Mouse (Mus musculus) kidney, postnatal 0 days (tissue): ENCODE data around the gene Snx4. TPM values are rescaled to one million over a fixed set of nuclear protein-coding genes. Genes with fewer than 3 reads are reported as not detected.
A peak's percentile ranks its signal among the peaks of the same experiment; 100 is the strongest.

Experiments used
- ATAC-seq: fragments of 200-750 bp; cut with Nextera tagmentation; replicated peaks from 2 replicates; pipeline ENCODE4 v1.8.0; 2017; ENCODE audit warnings: low read depth, moderate number of reproducible peaks, moderate TSS enrichment, moderate library complexity; ENCODE audit not compliant: low FRiP score
- DNase-seq: peaks from one replicate; pipeline ENCODE4 v3.0.0-alpha.2; 2016; ENCODE audit warnings: low spot score
- H3K27ac ChIP-seq: fragments of 300-500 bp; sonication (generic); 2 replicates; pipeline ENCODE4 v1.5.1; 2014; ENCODE audit warnings: mild to moderate bottlenecking
- H3K27me3 ChIP-seq: fragments of 300-500 bp; sonication (generic); 2 replicates; pipeline ENCODE4 v1.6.1; 2014; ENCODE audit warnings: low read length, mixed read lengths; ENCODE audit not compliant: insufficient read depth
- H3K36me3 ChIP-seq: fragments of 300-500 bp; sonication (generic); 2 replicates; pipeline ENCODE4 v1.6.1; 2014; ENCODE audit warnings: low read length, mixed read lengths; ENCODE audit not compliant: insufficient read depth
- H3K4me1 ChIP-seq: fragments of 300-500 bp; sonication (generic); replicated peaks from 2 replicates; pipeline ENCODE4 v1.6.1; 2014; ENCODE audit warnings: antibody characterized with exemption, low read length, mixed read lengths; ENCODE audit not compliant: insufficient read depth
- H3K4me2 ChIP-seq: fragments of 300-500 bp; sonication (generic); 2 replicates; pipeline ENCODE4 v1.6.1; 2014; ENCODE audit warnings: mild to moderate bottlenecking, low read length, moderate library complexity, mixed read lengths
- H3K4me3 ChIP-seq: fragments of 300-500 bp; sonication (generic); replicated peaks from 2 replicates; pipeline ENCODE4 v1.5.1; 2014; ENCODE audit warnings: low read depth, low read length
- H3K9ac ChIP-seq: fragments of 300-500 bp; sonication (generic); 2 replicates; pipeline ENCODE4 v1.6.1; 2014; ENCODE audit warnings: low read depth, low read length
- H3K9me3 ChIP-seq: fragments of 300-500 bp; sonication (generic); replicated peaks from 2 replicates; pipeline ENCODE4 v1.6.1; 2016; ENCODE audit warnings: low read length, inconsistent platforms, mixed read lengths
- CTCF ChIP-seq: IDR thresholded peaks from 2 replicates; pipeline ENCODE4 v1.5.1; 2016; ENCODE audit warnings: antibody characterized with exemption, low read depth, mild to moderate bottlenecking, moderate library complexity
- WGBS: fragments of 180-500 bp; shearing (Covaris S2); extraction: QIAGEN DNeasy Blood & Tissue Kit; methylation state at CpG from one replicate; pipeline ENCODE4 v1.1.7; 2014; 5-methylcytosine and 5-hydroxymethylcytosine counted together
- polyA plus RNA-seq: library from polyadenylated mRNA; unstranded; fragments of >200 nt; fragmentation: Nextera tagmentation; extraction: Ambion mirVana; gene quantifications from 2 replicates; pipeline ENCODE4 v1.2.1, GENCODE M21; 2015

The Snx4 gene
- polyA plus RNA-seq, 1 experiment from 2014 or later: 90.6 TPM

DNA sequence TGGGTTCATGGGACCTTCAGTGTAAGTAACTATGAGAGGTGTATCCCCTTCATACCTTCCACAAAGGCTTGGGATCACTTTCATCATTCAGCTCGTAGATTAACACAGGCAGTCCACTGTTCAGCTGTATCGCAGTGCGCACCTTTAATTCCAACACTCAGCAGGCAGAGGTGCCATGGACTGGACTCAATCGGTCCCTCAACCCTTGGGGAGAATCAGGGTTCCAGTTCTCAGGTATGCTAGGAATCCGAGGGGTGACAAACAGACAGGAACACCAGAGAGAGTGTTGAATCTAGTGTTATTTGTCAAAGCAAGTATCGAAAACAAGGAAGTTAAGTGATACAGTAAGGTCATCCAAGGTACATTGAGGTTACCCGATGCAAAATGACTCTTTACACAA, 41.0 kb downstream of the Snx4 start:
- 98% methylated on average over 7 of the region's 7 CpGs for WGBS
- H3K4me2 ChIP-seq: no peak overlapping the region
- DNase-seq (no peak), ATAC-seq (no peak)
- peaks cover 68% of the 10 kb centered on the region for H3K36me3 ChIP-seq
- H3K4me1 ChIP-seq: no peaks in the 10 kb centered on the region
- H3K9ac ChIP-seq: no peak overlapping the region
- H3K9me3 ChIP-seq: 0 out of 2 replicates have a peak, but pooled peaks cover 4% of the 10 kb centered on the region
- no peak overlapping the region for H3K27ac ChIP-seq
- no peak for TF ChIP-seq CTCF
- H3K4me3 ChIP-seq: no peak overlapping the region
- no peaks in the 10 kb centered on the region for H3K27me3 ChIP-seq

DNA sequence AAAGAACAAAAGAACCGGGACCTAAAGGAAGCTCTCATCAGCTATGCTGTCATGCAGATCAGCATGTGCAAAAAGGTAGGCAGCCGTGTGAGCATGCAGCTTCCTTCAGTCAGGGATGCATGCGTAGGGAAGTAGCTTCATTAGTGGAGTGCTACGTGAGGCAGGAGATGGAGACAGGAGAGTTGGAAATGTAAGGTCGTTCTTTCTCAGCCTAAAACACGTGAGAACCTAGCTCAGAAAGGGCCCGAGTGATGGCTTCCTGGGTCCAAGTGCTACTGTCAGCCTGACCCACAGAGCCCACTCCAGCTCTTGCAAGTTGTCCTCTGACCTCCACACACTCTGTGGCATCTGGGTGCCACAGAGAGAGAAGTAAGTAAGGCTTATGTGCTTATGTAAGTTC, 43.4 kb downstream of the Snx4 start:
- WGBS: 93% methylated on average over 7 of the region's 7 CpGs
- no peaks in the 10 kb centered on the region for H3K27me3 ChIP-seq
- no peak overlapping the region for H3K4me2 ChIP-seq

DNA sequence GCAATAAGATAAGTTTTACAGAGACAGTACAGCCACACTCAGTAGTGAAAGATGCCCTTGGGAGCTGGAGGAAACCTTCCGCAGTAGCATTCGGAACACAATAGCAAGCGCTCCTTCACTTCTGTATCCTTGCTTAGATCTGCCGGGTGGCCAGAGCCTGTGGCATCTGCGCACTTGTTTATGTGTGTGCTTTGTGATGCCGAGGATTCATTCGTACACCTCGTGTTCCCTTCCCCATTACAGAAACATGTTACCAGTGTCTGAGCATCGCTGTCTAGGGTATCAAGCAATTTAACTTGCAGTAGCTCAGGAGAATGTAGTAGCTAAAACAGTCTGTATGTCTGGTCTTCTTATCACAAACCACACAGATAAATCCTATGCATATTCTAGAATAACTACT, 44.1 kb downstream of the Snx4 start:
- 97% methylated on average over 9 of the region's 9 CpGs for WGBS
- H3K27me3 ChIP-seq: no peaks in the 10 kb centered on the region
- H3K9ac ChIP-seq: no peak overlapping the region
- H3K4me3 ChIP-seq: no peak overlapping the region
- no peak overlapping the region for H3K27ac ChIP-seq
- H3K36me3 ChIP-seq: peaks cover 68% of the 10 kb centered on the region
- no peak overlapping the region for H3K4me2 ChIP-seq
- 0 out of 2 replicates have a peak, but pooled peaks cover 4% of the 10 kb centered on the region for H3K9me3 ChIP-seq
- no peak for DNase-seq
- H3K4me1 ChIP-seq: no peaks in the 10 kb centered on the region
- no peak for TF ChIP-seq CTCF
- ATAC-seq: no peak

More for the DNA sequence above, 43.4 kb downstream of the Snx4 start:
- H3K4me1 ChIP-seq: no peaks in the 10 kb centered on the region
- H3K9me3 ChIP-seq: 0 out of 2 replicates have a peak, but pooled peaks cover 4% of the 10 kb centered on the region
- DNase-seq (no peak), ATAC-seq (no peak)
- no peak for TF ChIP-seq CTCF
- peaks cover 70% of the 10 kb centered on the region for H3K36me3 ChIP-seq
- H3K9ac ChIP-seq: no peak overlapping the region
- no peak overlapping the region for H3K27ac ChIP-seq
- no peak overlapping the region for H3K4me3 ChIP-seq

DNA sequence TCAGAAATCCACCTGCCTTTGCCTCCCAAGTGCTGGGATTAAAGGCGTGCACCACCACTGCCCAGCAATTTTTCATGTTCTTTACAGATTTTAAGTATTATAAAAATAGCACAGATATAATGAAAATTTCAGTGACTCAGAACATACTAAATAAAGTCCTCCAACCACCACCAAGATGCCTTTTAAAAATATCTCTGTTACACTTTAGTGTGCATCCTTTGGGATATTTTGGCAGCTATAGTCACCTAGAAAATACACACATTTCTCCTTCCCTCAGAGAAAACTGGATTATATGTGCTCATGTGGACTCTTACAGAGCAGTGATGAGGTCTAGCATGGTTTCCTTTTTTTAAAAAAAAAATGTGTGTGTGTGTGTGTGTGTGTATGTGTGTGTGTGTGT, 46.3 kb downstream of the Snx4 start:
- H3K4me1 ChIP-seq: no peaks in the 10 kb centered on the region
- H3K4me2 ChIP-seq: no peak overlapping the region
- H3K27ac ChIP-seq: no peak overlapping the region
- WGBS: 100% methylated on average over 1 of the region's 1 CpGs
- H3K4me3 ChIP-seq: no peak overlapping the region
- DNase-seq: no peak
- no peaks in the 10 kb centered on the region for H3K9me3 ChIP-seq
- ATAC-seq: no peak
- no peak overlapping the region for H3K9ac ChIP-seq
- no peaks in the 10 kb centered on the region for H3K27me3 ChIP-seq
- TF ChIP-seq CTCF: no peak
- H3K36me3 ChIP-seq: peaks cover 53% of the 10 kb centered on the region

DNA sequence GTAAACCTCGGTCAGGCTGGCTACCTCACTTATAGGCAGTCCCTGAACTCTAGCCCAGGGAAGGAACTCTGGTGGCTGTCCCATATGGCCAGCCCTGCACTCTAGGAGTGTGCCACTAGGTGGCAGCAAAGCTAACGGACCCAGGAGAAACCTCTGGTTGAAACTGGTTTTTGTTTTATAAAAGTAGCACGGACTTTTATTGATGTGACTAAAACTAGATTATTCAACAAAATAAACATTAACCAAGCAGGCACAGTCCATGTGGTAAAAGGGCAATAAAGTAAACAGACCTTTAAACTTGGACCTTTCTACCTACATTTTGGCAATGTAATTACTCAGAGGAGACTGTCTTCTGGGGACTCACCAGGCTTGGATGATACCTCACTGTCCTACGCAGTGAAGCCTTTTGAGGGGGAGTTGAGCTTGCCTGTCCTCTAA, 55.4 kb downstream of the Snx4 start:
- Histone ChIP-seq H3K27me3 (no peaks in the 10 kb centered on the region), H3K4me2 (peak overlapping the region; percentile 27), H3K36me3 (0 out of 2 replicates have a peak, but pooled peaks cover 5% of the 10 kb centered on the region), H3K4me3 (0 out of 2 replicates have a peak overlapping the region, but pooled peaks have one; percentile 1), H3K9me3 (no peaks in the 10 kb centered on the region), H3K9ac (no peak overlapping the region), H3K27ac (no peak overlapping the region), H3K4me1 (no peaks in the 10 kb centered on the region)
- DNase-seq (peak; percentile 84), ATAC-seq (peak; percentile 77)
- peak; percentile 92 for TF ChIP-seq CTCF
- 6% methylated on average over 4 of the region's 4 CpGs for WGBS

DNA sequence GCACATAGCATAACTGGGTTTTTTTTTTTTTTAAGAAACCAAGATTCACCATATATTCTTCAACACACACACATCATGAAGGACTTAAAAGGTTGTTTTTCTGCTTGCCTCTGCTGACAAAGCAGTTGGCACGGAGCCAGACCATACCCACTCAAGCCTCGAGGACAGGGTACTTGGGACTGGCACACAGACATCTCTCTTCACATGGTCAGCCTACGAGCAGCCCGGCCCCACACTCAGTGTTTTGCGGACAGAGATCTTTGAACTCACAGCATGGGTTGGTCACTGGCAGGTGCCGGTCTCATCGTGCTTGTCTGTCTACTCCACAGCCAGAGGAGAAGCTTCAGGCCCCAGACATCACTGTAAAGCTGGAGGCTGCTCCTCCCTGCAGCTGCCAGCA, 56.5 kb downstream of the Snx4 start:
- WGBS: 75% methylated on average over 7 of the region's 7 CpGs

DNA sequence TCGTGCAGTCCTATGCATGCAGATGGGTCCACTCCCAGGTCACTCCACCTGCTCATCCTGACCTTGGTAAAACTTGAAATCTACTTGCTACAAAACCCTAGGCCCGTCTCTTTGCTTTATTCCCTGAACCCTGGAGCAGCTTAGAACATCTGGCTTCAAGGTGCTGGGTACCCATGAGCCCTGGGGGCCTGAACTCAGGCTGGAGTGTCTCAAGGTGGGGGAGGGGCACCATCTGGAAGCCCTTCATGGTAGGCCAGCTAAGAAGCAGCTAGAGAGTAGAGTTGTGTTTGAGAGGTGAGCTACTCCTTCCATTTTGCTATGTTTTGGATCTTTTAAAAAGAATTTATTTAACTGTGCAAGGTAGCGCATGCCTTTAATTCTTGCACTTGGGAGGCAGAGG, 57.8 kb downstream of the Snx4 start:
- Histone ChIP-seq H3K27ac (no peak overlapping the region), H3K9ac (no peak overlapping the region), H3K4me1 (no peaks in the 10 kb centered on the region), H3K4me3 (no peak overlapping the region), H3K4me2 (no peak overlapping the region), H3K27me3 (no peaks in the 10 kb centered on the region), H3K36me3 (0 out of 2 replicates have a peak, but pooled peaks cover 5% of the 10 kb centered on the region), H3K9me3 (no peaks in the 10 kb centered on the region)
- TF ChIP-seq CTCF: no peak
- ATAC-seq: no peak
- no peak for DNase-seq
- WGBS: 84% methylated on average over 3 of the region's 3 CpGs

More for the DNA sequence above, 56.5 kb downstream of the Snx4 start:
- Histone ChIP-seq H3K9ac (no peak overlapping the region), H3K27me3 (no peaks in the 10 kb centered on the region), H3K36me3 (0 out of 2 replicates have a peak, but pooled peaks cover 5% of the 10 kb centered on the region), H3K4me3 (no peak overlapping the region), H3K9me3 (no peaks in the 10 kb centered on the region), H3K27ac (no peak overlapping the region), H3K4me1 (no peaks in the 10 kb centered on the region), H3K4me2 (no peak overlapping the region)
- TF ChIP-seq CTCF: no peak
- ATAC-seq: no peak
- no peak for DNase-seq
